ENCODE assay signal across 17 mouse cellular contexts in the genomic region with DNA sequence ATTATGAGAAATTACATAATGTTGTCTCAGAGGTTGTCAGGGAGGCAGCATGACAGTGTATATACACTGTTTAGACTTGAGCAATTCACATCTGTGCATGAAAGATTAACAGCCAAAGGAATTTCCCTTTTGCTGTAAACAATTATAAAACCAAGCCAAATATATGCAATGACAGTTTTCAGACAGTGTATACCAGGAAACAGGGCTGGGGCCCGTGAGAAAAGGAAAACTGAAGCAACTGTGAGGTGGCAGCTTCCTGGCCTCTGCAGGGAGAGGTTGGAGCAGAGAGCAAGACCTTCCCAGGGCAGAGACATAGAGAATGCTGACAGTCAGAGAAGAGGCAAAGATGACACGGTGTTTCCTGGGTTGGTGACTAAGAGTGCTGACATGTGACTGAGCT.
DNase-seq lines count a peak whose midpoint lies in the region; ATAC-seq and TF ChIP-seq lines count a peak whose summit lies in the region.
"Had no signal": no experiment of that assay in that cellular context is flagged by ENCODE, and none has a peak within 500 bp of the region (broad histone marks: within the 10 kb centered on the region; RNA-seq: fewer than 3 reads in every experiment).

No protein-coding gene starts in this region.

- ATAC-seq in heart, postnatal 0 days (ENCODE audit: insufficient read depth, low read depth) = peak; percentile 33; the same call in 1 of the 2 replicates
- ATAC-seq in lung, embryonic 14.5 days (ENCODE audit: insufficient read depth) = peak; percentile 88
- ATAC-seq in liver, embryonic 16.5 days (ENCODE audit: low read depth) = peak; percentile 44
- ATAC-seq in stomach, postnatal 0 days (ENCODE audit: low FRiP score, low TSS enrichment) = peak; percentile 67; the same call in 1 of the 2 replicates
- ATAC-seq: forebrain, postnatal 0 days had no signal

- DNase-seq in heart, postnatal 0 days (ENCODE audit: low spot score) = no peak
- no peak for DNase-seq in heart, postnatal 25 days (ENCODE audit: low spot score)
- DNase-seq in lung, embryonic 14.5 days = peak; percentile 82
- DNase-seq in lung, postnatal 25 days (ENCODE audit: low spot score) = no peak
- no peak for DNase-seq in stomach, postnatal 0 days (ENCODE audit: low spot score)
- no peak for DNase-seq in left cerebral cortex, adult 2 months (ENCODE audit: extremely low spot score in 1 of 2, low spot score in 2 of 2)
- no peak for DNase-seq in frontal cortex, adult 2 months (ENCODE audit: extremely low spot score in 1 of 2, low spot score in 1 of 2)
- DNase-seq: adrenal gland, postnatal 10 days; cerebellum, adult 9-10 months; embryo, embryonic 11 days; forebrain, postnatal 0 days; gastrocnemius, postnatal 25 days; layer of hippocampus, adult 9-11 months; retina, postnatal 1 day had no signal

- H3K9me3 ChIP-seq in heart, postnatal 0 days (replicated peaks; ENCODE audit: control insufficient read depth, low read length) = no peaks in the 10 kb centered on the region
- H3K9me3 ChIP-seq in lung, embryonic 14.5 days (ENCODE audit: low read depth, low read length) = no peaks in the 10 kb centered on the region
- no peaks in the 10 kb centered on the region for H3K9me3 ChIP-seq in liver, embryonic 16.5 days (replicated peaks; ENCODE audit: control insufficient read depth, low read length)
- H3K9me3 ChIP-seq in stomach, postnatal 0 days (ENCODE audit: control insufficient read depth, low read length) = no peaks in the 10 kb centered on the region

- no peaks in the 10 kb centered on the region for H3K36me3 ChIP-seq in heart, postnatal 0 days (replicated peaks; ENCODE audit: control insufficient read depth, insufficient read depth, low read length)
- H3K36me3 ChIP-seq in lung, embryonic 14.5 days (ENCODE audit: insufficient read depth) = no peaks in the 10 kb centered on the region
- H3K36me3 ChIP-seq in liver, embryonic 16.5 days (ENCODE audit: control insufficient read depth, insufficient read depth) = no peaks in the 10 kb centered on the region
- H3K36me3 ChIP-seq in stomach, postnatal 0 days (ENCODE audit: control insufficient read depth, insufficient read depth, low read length) = no peaks in the 10 kb centered on the region
- H3K36me3 ChIP-seq: G1E had no signal

- TF ChIP-seq CTCF in heart, postnatal 0 days (IDR thresholded peaks at IDR 0.05; ENCODE audit: low read depth) = no peak
- TF ChIP-seq CTCF in lung, embryonic 14.5 days (IDR thresholded peaks at IDR 0.05; ENCODE audit: low read depth) = no peak
- TF ChIP-seq CTCF in stomach, postnatal 0 days (IDR thresholded peaks at IDR 0.05; ENCODE audit: low read depth) = no peak
- TF ChIP-seq CTCF in left cerebral cortex, adult 2 months (IDR thresholded peaks at IDR 0.05) = no peak

- whole genome bisulfite sequencing in heart, postnatal 0 days = 22% methylated on average over 2 of the region's 2 CpGs
- 28% methylated on average over 2 of the region's 2 CpGs for WGBS in lung, embryonic 14.5 days
- 28% methylated on average over 2 of the region's 2 CpGs for WGBS in liver, embryonic 16.5 days (ENCODE audit: insufficient replicate concordance)
- WGBS in stomach, postnatal 0 days = 33% methylated on average over 2 of the region's 2 CpGs

- H3K9ac ChIP-seq in heart, postnatal 0 days (replicated peaks; ENCODE audit: low read depth, low read length) = no peak overlapping the region
- no peak overlapping the region for H3K9ac ChIP-seq in lung, embryonic 14.5 days
- H3K9ac ChIP-seq in liver, embryonic 16.5 days (ENCODE audit: low read depth, low read length) = no peak overlapping the region
- H3K9ac ChIP-seq in stomach, postnatal 0 days (ENCODE audit: low read length) = no peak overlapping the region
- H3K9ac ChIP-seq: forebrain, postnatal 0 days had no signal

- H3K4me1 ChIP-seq in heart, postnatal 0 days (ENCODE audit: control insufficient read depth, insufficient read depth) = peaks cover 21% of the 10 kb centered on the region
- H3K4me1 ChIP-seq in lung, embryonic 14.5 days (ENCODE audit: insufficient read depth) = peaks cover 13% of the 10 kb centered on the region; the same call in 1 of the 2 replicates
- H3K4me1 ChIP-seq in liver, embryonic 16.5 days (ENCODE audit: control insufficient read depth, low read depth, low read length) = peaks cover 3% of the 10 kb centered on the region
- no peaks in the 10 kb centered on the region for H3K4me1 ChIP-seq in stomach, postnatal 0 days (replicated peaks; ENCODE audit: control insufficient read depth, insufficient read depth)

- TF ChIP-seq EP300 in heart, postnatal 0 days (IDR thresholded peaks at IDR 0.05; ENCODE audit: low read depth) = no peak
- no peak for TF ChIP-seq EP300 in stomach, postnatal 0 days (optimal IDR thresholded peaks at IDR 0.05)

- no peak overlapping the region for H3K4me3 ChIP-seq in heart, postnatal 0 days (ENCODE audit: low read depth, low read length)
- H3K4me3 ChIP-seq in lung, embryonic 14.5 days (ENCODE audit: low read depth, low read length) = no peak overlapping the region
- H3K4me3 ChIP-seq in liver, embryonic 16.5 days (ENCODE audit: low read depth, low read length) = no peak overlapping the region
- no peak overlapping the region for H3K4me3 ChIP-seq in stomach, postnatal 0 days (ENCODE audit: low read depth, low read length)
- no peak overlapping the region for H3K4me3 ChIP-seq in left cerebral cortex, adult 2 months
- H3K4me3 ChIP-seq: erythroblast, embryonic 14.5 days had no signal

- H3K27me3 ChIP-seq in heart, postnatal 0 days (ENCODE audit: control insufficient read depth, insufficient read depth, low read length) = no peaks in the 10 kb centered on the region
- H3K27me3 ChIP-seq in lung, embryonic 14.5 days (ENCODE audit: insufficient read depth, low read length) = no peaks in the 10 kb centered on the region
- H3K27me3 ChIP-seq in liver, embryonic 16.5 days (ENCODE audit: control insufficient read depth, insufficient read depth, low read depth, low read length) = no peaks in the 10 kb centered on the region
- H3K27me3 ChIP-seq in stomach, postnatal 0 days (ENCODE audit: control insufficient read depth, insufficient read depth, low read length) = no peaks in the 10 kb centered on the region

- H3K27ac ChIP-seq in heart, postnatal 0 days (ENCODE audit: low read depth) = peak overlapping the region; percentile 18; the same call in 1 of the 2 replicates
- H3K27ac ChIP-seq in lung, embryonic 14.5 days (ENCODE audit: low read depth) = peak overlapping the region; percentile 64; the same call in 1 of the 2 replicates
- H3K27ac ChIP-seq in liver, embryonic 16.5 days (ENCODE audit: low read length) = no peak overlapping the region
- H3K27ac ChIP-seq in stomach, postnatal 0 days (replicated peaks) = no peak overlapping the region
- H3K27ac ChIP-seq in left cerebral cortex, adult 2 months = no peak overlapping the region

- no peak overlapping the region for H3K4me2 ChIP-seq in heart, postnatal 0 days (ENCODE audit: low read depth, low read length)
- H3K4me2 ChIP-seq in lung, embryonic 14.5 days = no peak overlapping the region; the same call in 1 of the 2 replicates
- no peak overlapping the region for H3K4me2 ChIP-seq in liver, embryonic 16.5 days (ENCODE audit: low read depth, low read length)
- no peak overlapping the region for H3K4me2 ChIP-seq in stomach, postnatal 0 days (replicated peaks; ENCODE audit: low read depth)

- intact Hi-C loops in heart, postnatal 25 days (cut with DNase I) = no loop called here
- intact Hi-C loops in left cerebral cortex, adult 2 months (cut with DNase I) = no loop called here

Comparison
In these comparisons a context has a peak if more than half of its experiments do, and no peak if none do; other contexts are left out.
1. ATAC-seq: peak in every context shown above with its lines; median percentile 88 in lung, embryonic 14.5 days; 67 in stomach, postnatal 0 days; 44 in liver, embryonic 16.5 days; 33 in heart, postnatal 0 days.
2. H3K27ac ChIP-seq: peak in heart, postnatal 0 days (single experiment) and lung, embryonic 14.5 days (single experiment); none in liver, embryonic 16.5 days (single experiment), stomach, postnatal 0 days (single experiment) and left cerebral cortex, adult 2 months (single experiment).